Mouse (Mus musculus) urinary bladder, adult 2 months (tissue): Measurements from ENCODE around the gene Irf5. TPM values are rescaled to one million over a fixed set of nuclear protein-coding genes. Genes with fewer than 3 reads are reported as not detected.

Experiments used
- DNase-seq: peaks from one replicate; pipeline ENCODE4 v3.0.0; 2022; ENCODE audit warnings: low spot score
- polyA plus RNA-seq: library from polyadenylated mRNA; depleted of rRNA; stranded (reverse); fragments of >200 nt; gene quantifications from 2 replicates; pipeline ENCODE4 v1.2.3, GENCODE M21; 2012; rRNA removed

The Irf5 gene
- polyA plus RNA-seq: 19.8 and 21.3 TPM in 2 replicates

GRCm38 (mm10) chr6:29526281-29527251, at the start of gene Irf5:
Irf5 (plus strand) TSS chr6:29526625.
- no peak for DNase-seq

DNA sequence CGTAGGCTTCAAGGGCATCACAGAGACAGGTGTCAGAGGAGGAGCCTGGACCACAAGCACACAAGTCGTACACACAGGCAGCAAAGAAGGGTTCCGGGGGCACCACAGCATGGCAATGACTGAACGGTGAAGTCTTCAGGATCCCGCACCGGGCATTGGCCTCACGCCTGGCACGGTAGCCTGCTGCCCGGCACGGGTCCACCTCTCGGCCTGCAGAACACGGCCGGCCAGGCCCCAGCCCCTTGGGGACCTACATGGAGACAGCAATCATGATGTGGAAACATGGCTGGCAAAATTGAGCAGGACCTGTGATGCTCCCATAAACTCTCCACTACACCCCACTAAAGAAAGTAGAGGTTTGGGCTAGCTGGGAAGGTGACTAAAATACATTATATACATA, 43.7 kb upstream of the Irf5 start:
- no peak for DNase-seq

DNA sequence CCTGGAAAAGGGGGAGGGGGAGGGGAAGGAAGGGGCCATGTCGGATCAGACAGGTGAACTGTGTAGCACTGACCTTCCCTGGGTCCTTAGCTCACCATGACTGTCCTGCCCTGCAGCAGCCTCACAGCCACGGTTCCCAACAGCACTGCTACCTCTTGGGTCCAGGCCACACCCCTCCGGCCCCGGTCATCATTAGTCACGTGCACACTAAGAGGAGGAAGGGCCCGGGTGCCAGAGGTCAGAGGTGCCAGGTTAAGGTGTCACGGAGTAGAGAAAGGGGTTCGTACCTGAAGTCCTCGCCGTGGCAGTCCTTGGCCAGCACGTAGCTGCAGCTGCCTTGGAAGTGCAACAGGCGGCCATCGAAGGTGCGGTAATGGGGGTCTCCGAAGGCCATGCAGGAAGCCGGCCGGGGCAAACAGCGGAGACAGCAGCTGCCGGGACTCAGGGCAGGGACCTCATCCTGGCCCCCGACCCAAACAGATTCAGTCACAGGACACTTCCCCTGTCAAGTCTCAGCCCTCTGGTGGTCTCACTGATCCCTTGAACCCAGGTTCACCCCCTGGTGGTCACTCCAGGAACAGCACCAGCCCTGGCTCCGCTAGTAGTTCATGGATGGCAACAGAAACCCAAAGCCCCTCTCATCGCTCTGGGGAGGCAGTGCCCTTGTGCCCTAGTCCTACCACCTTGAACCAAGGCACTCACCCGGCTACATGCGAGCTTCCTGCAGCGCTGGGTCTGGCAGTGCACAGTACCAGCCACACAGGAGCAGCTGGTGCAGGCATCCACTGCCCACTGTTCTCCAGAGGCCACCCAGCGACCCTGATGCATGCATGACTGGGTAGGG, 41.5 kb upstream of the Irf5 start:
- DNase-seq: peak; percentile 49

DNA sequence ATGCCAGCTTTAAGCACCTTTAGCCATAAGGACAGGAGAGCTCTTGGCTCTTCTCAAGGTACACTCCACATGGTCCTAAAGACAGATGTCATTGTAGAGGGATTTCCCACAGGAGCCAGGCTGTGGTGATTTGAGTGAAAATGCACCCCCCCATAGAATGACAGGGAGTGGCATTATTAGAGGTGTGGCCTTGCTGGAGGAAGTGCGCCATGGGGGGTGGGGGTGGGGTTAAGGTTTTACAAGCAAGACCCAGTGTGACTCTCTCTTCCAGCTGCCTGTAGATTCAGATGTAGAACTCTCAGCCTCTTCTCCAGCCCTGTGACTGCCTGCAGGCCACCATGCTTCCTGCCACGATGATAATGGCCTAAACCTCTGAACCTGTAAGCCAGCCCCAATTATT, 40.5 kb upstream of the Irf5 start:
- no peak for DNase-seq

GRCm38 (mm10) chr6:29494101-29494500, 32.3 kb upstream of the Irf5 start:
- no peak for DNase-seq

DNA sequence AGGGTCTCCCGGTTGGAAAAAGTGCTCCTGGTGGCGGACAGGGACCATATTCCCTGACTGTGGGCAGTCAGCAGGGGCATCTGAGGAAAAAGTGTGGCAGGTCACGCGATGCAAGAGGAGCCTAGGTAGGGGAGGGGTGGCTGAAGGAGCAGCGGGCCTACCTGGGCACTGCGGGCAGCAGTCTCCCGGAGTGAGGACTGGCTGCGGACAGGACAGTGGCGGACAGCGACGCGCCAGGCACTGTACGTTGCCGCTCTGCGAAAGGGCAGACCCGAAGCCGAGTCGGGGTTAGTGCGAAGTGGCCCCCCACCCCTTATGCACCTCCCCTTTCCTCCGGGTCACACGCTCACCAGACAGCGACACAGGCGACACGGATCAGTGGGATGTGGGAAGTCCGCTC, 30.2 kb upstream of the Irf5 start:
- no peak for DNase-seq

GRCm38 (mm10) chr6:29497791-29498190, 28.6 kb upstream of the Irf5 start:
- no peak for DNase-seq

- DNase-seq: no peak
Measured at GRCm38 (mm10) chr6:29500177-29500576, 26.2 kb upstream of the Irf5 start.

GRCm38 (mm10) chr6:29500810-29501209, 25.6 kb upstream of the Irf5 start:
- DNase-seq: no peak

DNA sequence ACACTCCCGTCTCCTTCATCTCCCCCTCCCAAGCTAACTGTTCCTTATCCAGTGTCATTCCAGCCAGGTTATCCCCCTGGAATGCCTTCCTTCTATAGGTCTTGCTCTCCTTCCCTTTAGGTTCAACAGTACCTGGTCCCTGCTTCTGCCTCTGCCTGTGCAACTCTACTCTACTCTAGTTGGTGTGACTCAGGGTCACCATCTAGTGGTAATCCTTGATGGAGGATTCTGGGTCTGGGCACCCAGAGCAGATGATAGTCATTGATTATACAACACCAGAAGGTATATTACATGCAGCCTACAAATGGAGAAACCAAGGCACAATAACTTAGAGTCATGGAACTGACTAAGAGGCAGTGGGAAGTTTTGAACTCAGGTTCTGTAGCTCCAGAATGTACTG, 24.8 kb upstream of the Irf5 start:
- no peak for DNase-seq

GRCm38 (mm10) chr6:29505493-29505892, 20.9 kb upstream of the Irf5 start:
- DNase-seq: no peak

DNA sequence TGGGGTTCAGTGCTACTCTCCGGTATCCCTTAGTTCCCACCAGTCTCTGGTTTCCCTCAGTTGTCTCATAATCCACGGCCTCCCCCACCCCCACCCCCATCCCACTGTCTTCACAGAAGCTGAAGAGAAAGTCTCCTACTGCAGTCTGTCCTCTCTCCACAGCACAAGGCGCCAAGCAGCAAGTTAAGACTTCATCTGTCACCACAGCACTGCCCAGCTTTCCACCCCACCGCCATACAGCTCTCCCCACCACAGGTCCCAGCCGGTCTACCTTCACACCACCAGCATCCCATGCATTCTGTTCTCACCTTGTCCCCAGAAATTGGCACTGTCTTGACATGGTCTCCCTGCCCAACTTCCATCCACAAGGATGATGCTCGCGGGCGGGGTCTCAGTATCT, 19.6 kb upstream of the Irf5 start:
- DNase-seq: no peak

- no peak for DNase-seq
Measured at GRCm38 (mm10) chr6:29507447-29508309, 18.7 kb upstream of the Irf5 start, which contains the start of gene Kcp. Kcp (minus strand) TSS chr6:29507952.

DNA sequence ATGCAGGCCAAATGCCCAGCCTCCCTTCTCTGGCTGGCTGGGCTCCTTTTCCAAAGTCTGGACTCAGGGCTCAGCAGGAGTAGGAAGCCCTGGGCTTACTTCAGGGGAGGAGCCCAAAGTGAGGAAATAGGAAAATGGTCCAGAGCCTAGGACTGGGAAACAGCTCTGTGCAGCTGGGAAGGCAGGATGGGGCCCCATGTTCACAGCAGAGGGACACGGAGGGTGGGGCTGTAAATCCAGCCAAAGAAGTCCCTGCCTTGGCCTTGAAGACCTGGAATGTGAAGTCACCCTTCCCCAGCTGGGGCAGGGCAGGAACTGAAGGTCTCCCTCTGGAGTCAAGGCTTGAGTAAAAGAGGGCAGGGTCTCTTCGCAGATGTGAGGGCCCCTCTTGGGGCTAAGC, 17.3 kb upstream of the Irf5 start:
- DNase-seq: no peak

- no peak for DNase-seq
Measured at GRCm38 (mm10) chr6:29513284-29513683, 13.1 kb upstream of the Irf5 start.

GRCm38 (mm10) chr6:29517139-29517538, 9.3 kb upstream of the Irf5 start:
- peak; percentile 62 for DNase-seq

GRCm38 (mm10) chr6:29522626-29523300, 3.7 kb upstream of the Irf5 start:
- DNase-seq: no peak

GRCm38 (mm10) chr6:29523301-29524033, 3.0 kb upstream of the Irf5 start:
- no peak for DNase-seq

DNA sequence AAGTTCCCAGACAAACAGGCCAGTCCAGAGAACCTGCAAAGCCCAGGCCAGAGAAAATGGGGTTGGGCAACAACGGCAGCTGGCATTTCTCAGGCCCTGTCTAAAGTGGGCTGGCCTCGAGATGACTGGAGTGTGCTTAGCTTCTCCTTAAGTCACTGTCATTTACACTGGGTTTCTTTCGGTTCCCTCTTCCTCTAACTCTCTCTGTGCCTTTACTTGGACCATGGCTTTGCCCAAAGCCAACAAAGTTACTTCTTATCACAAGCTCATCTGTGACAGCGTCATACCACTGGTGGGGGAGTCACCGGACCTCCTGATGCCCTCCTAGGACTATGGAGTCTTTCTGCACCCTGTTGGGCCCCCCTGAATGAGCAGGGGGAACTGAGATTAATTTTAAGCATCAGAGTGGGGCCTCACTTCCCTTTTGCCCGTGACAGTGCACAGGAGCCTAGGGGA, 2.4 kb upstream of the Irf5 start:
- no peak for DNase-seq

GRCm38 (mm10) chr6:29525256-29525655, 1.2 kb upstream of the Irf5 start:
- DNase-seq: no peak
